Mouse (Mus musculus) liver (tissue): Measurements from ENCODE around the gene Synpo2.

Experiments used
- DNase-seq: peaks from one replicate; pipeline ENCODE4 v3.0.0-alpha.2; 2020; ENCODE audit warnings: mixed read lengths

Synpo2 gene

GRCm38 (mm10) chr3:123235921-123236320, at the start of gene Synpo2:
TSS of gene Synpo2 (minus strand) at chr3:123236149.
- peak; percentile 38 for DNase-seq

- DNase-seq, result no peak
These were observed 49.7 kb upstream of the Synpo2 start for GRCm38 (mm10) chr3:123285649-123286048.

GRCm38 (mm10) chr3:123284284-123284683, 48.3 kb upstream of the Synpo2 start:
- no peak for DNase-seq

- DNase-seq, result no peak
These were observed 47.1 kb upstream of the Synpo2 start for GRCm38 (mm10) chr3:123282866-123283615.

GRCm38 (mm10) chr3:123267741-123268201, 31.8 kb upstream of the Synpo2 start:
- peak; percentile 23 for DNase-seq

- peak; percentile 77 for DNase-seq
These were observed 31.1 kb upstream of the Synpo2 start, which contains the start of gene Sec24d for GRCm38 (mm10) chr3:123266753-123267651. TSS of gene Sec24d (plus strand) at chr3:123267455.

GRCm38 (mm10) chr3:123264706-123265105, 28.8 kb upstream of the Synpo2 start:
- no peak for DNase-seq

- no peak for DNase-seq
These were observed 22.8 kb upstream of the Synpo2 start for GRCm38 (mm10) chr3:123258709-123259108.

- DNase-seq, result no peak
These were observed 20.5 kb upstream of the Synpo2 start for GRCm38 (mm10) chr3:123256181-123257101.

- no peak for DNase-seq
These were observed 9.7 kb upstream of the Synpo2 start for GRCm38 (mm10) chr3:123245646-123246045.

- no peak for DNase-seq
These were observed 8.4 kb upstream of the Synpo2 start for GRCm38 (mm10) chr3:123244376-123244775.

GRCm38 (mm10) chr3:123237446-123237845, 1.5 kb upstream of the Synpo2 start:
- no peak for DNase-seq

- DNase-seq, result peak; percentile 10
These were observed 1.1 kb upstream of the Synpo2 start for GRCm38 (mm10) chr3:123237039-123237438.

- no peak for DNase-seq
These were observed 454 bp downstream of the Synpo2 start for GRCm38 (mm10) chr3:123235495-123235894.

GRCm38 (mm10) chr3:123234191-123234836, 1.6 kb downstream of the Synpo2 start:
- DNase-seq, result no peak

GRCm38 (mm10) chr3:123231639-123232038, 4.3 kb downstream of the Synpo2 start:
- no peak for DNase-seq

- no peak for DNase-seq
These were observed 8.7 kb downstream of the Synpo2 start for GRCm38 (mm10) chr3:123227276-123227675.

GRCm38 (mm10) chr3:123218646-123219045, 17.3 kb downstream of the Synpo2 start:
- no peak for DNase-seq

- no peak for DNase-seq
These were observed 27.1 kb downstream of the Synpo2 start for GRCm38 (mm10) chr3:123208891-123209290.

GRCm38 (mm10) chr3:123207386-123207785, 28.6 kb downstream of the Synpo2 start:
- no peak for DNase-seq

GRCm38 (mm10) chr3:123205485-123205884, 30.5 kb downstream of the Synpo2 start:
- no peak for DNase-seq

GRCm38 (mm10) chr3:123205065-123205464, 30.9 kb downstream of the Synpo2 start:
- DNase-seq, result no peak
